Mouse (Mus musculus) limb, embryonic 15.5 days (tissue): ENCODE results near the gene Tnks1bp1. TPM values are rescaled to one million over a fixed set of nuclear protein-coding genes. Genes with fewer than 3 reads are reported as not detected.

Experiments used
- ATAC-seq: fragments of 200-750 bp; cut with Nextera tagmentation; 2 replicates; pipeline ENCODE4 v1.8.0; 2017; ENCODE audit warnings: low read depth, moderate TSS enrichment; ENCODE audit not compliant: insufficient number of reproducible peaks, low FRiP score, low TSS enrichment
- H3K27ac ChIP-seq: fragments of 300-500 bp; sonication (generic); 2 replicates; pipeline ENCODE4 v1.5.1; 2015; ENCODE audit warnings: moderate library complexity, mild to moderate bottlenecking, inconsistent platforms
- H3K27me3 ChIP-seq: fragments of 300-500 bp; sonication (generic); 2 replicates; pipeline ENCODE4 v1.6.1; 2015; ENCODE audit warnings: inconsistent platforms
- H3K36me3 ChIP-seq: fragments of 300-500 bp; sonication (generic); 2 replicates; pipeline ENCODE4 v1.6.1; 2015; ENCODE audit warnings: inconsistent platforms
- H3K4me1 ChIP-seq: fragments of 300-500 bp; sonication (generic); 2 replicates; pipeline ENCODE4 v1.6.1; 2015; ENCODE audit warnings: inconsistent platforms
- H3K4me2 ChIP-seq: fragments of 300-500 bp; sonication (generic); 2 replicates; pipeline ENCODE4 v1.6.1; 2015; ENCODE audit warnings: mild to moderate bottlenecking, inconsistent platforms
- H3K4me3 ChIP-seq: fragments of 300-500 bp; sonication (generic); 2 replicates; pipeline ENCODE4 v1.5.1; 2015; ENCODE audit warnings: mild to moderate bottlenecking, inconsistent platforms
- H3K9ac ChIP-seq: fragments of 300-500 bp; sonication (generic); 2 replicates; pipeline ENCODE4 v1.6.1; 2015; ENCODE audit warnings: inconsistent platforms
- H3K9me3 ChIP-seq: fragments of 300-500 bp; sonication (generic); 2 replicates; pipeline ENCODE4 v1.6.1; 2016; ENCODE audit warnings: inconsistent platforms
- WGBS: fragments of 180-500 bp; shearing (Covaris S2); methylation state at CpG from one replicate; pipeline ENCODE4 v1.1.7; 2015; 5-methylcytosine and 5-hydroxymethylcytosine counted together
- polyA plus RNA-seq: library from polyadenylated mRNA; unstranded; fragments of >200 nt; fragmentation: Nextera tagmentation; extraction: Ambion mirVana; gene quantifications from 2 replicates; pipeline ENCODE4 v1.2.1, GENCODE M21; 2015

The Tnks1bp1 gene
- polyA plus RNA-seq, 1 experiment from 2014 or later, result 74.1 TPM

- Histone ChIP-seq H3K27ac (no peak overlapping the region), H3K4me3 (no peak overlapping the region), H3K9ac (no peak overlapping the region), H3K27me3 (no peaks in the 10 kb centered on the region), H3K9me3 (no peaks in the 10 kb centered on the region), H3K4me2 (no peak overlapping the region), H3K4me1 (no peaks in the 10 kb centered on the region), H3K36me3 (no peaks in the 10 kb centered on the region)
- WGBS, result 19% methylated on average over 3 of the region's 3 CpGs
- no peak for ATAC-seq
Observed at GRCm38 (mm10) chr2:85014588-85014982, 33.2 kb upstream of the Tnks1bp1 start.

- H3K27me3 ChIP-seq, result no peaks in the 10 kb centered on the region
- H3K4me1 ChIP-seq, result no peaks in the 10 kb centered on the region
- no peaks in the 10 kb centered on the region for H3K9me3 ChIP-seq
- H3K36me3 ChIP-seq, result no peaks in the 10 kb centered on the region
- H3K4me2 ChIP-seq, result no peak overlapping the region
- no peak for ATAC-seq
- H3K4me3 ChIP-seq, result no peak overlapping the region
- H3K9ac ChIP-seq, result no peak overlapping the region
- WGBS, result 15% methylated on average over 4 of the region's 4 CpGs
- H3K27ac ChIP-seq, result no peak overlapping the region
Observed at GRCm38 (mm10) chr2:85022043-85022442, 25.8 kb upstream of the Tnks1bp1 start.

GRCm38 (mm10) chr2:85026178-85026577 is 21.6 kb upstream of the Tnks1bp1 start:
- Histone ChIP-seq H3K4me1 (no peaks in the 10 kb centered on the region), H3K27ac (no peak overlapping the region), H3K9ac (no peak overlapping the region), H3K4me3 (no peak overlapping the region), H3K4me2 (no peak overlapping the region), H3K36me3 (no peaks in the 10 kb centered on the region), H3K27me3 (no peaks in the 10 kb centered on the region), H3K9me3 (no peaks in the 10 kb centered on the region)
- 77% methylated on average over 3 of the region's 3 CpGs for WGBS
- ATAC-seq, result no peak

- ATAC-seq, result no peak
- no peaks in the 10 kb centered on the region for H3K4me1 ChIP-seq
- H3K36me3 ChIP-seq, result no peaks in the 10 kb centered on the region
- WGBS, result 71% methylated on average over 5 of the region's 5 CpGs
- H3K4me3 ChIP-seq, result no peak overlapping the region
- no peak overlapping the region for H3K9ac ChIP-seq
- no peaks in the 10 kb centered on the region for H3K27me3 ChIP-seq
- H3K9me3 ChIP-seq, result no peaks in the 10 kb centered on the region
- no peak overlapping the region for H3K4me2 ChIP-seq
- no peak overlapping the region for H3K27ac ChIP-seq
Observed at GRCm38 (mm10) chr2:85027281-85027680, 20.5 kb upstream of the Tnks1bp1 start.

- ATAC-seq, result no peak
- Histone ChIP-seq H3K27ac (no peak overlapping the region), H3K4me1 (no peaks in the 10 kb centered on the region), H3K9ac (no peak overlapping the region), H3K4me2 (no peak overlapping the region), H3K9me3 (no peaks in the 10 kb centered on the region), H3K4me3 (no peak overlapping the region), H3K36me3 (no peaks in the 10 kb centered on the region), H3K27me3 (no peaks in the 10 kb centered on the region)
- WGBS, result 26% methylated on average over 6 of the region's 6 CpGs
Observed at GRCm38 (mm10) chr2:85029897-85030296, 17.9 kb upstream of the Tnks1bp1 start.

- no peak for ATAC-seq
- H3K9me3 ChIP-seq, result no peaks in the 10 kb centered on the region
- WGBS, result 49% methylated on average over 6 of the region's 6 CpGs
- no peak overlapping the region for H3K9ac ChIP-seq
- H3K36me3 ChIP-seq, result no peaks in the 10 kb centered on the region
- no peak overlapping the region for H3K4me3 ChIP-seq
- no peaks in the 10 kb centered on the region for H3K4me1 ChIP-seq
- no peak overlapping the region for H3K4me2 ChIP-seq
- H3K27ac ChIP-seq, result no peak overlapping the region
- H3K27me3 ChIP-seq, result no peaks in the 10 kb centered on the region
Observed at GRCm38 (mm10) chr2:85030989-85031388, 16.8 kb upstream of the Tnks1bp1 start.

GRCm38 (mm10) chr2:85033121-85033520 is 14.7 kb upstream of the Tnks1bp1 start:
- H3K4me3 ChIP-seq, result no peak overlapping the region
- H3K9me3 ChIP-seq, result no peaks in the 10 kb centered on the region
- H3K27me3 ChIP-seq, result no peaks in the 10 kb centered on the region
- ATAC-seq, result no peak
- H3K4me1 ChIP-seq, result peaks cover 10% of the 10 kb centered on the region
- WGBS, result 77% methylated on average over 2 of the region's 2 CpGs
- H3K36me3 ChIP-seq, result no peaks in the 10 kb centered on the region
- no peak overlapping the region for H3K27ac ChIP-seq
- H3K9ac ChIP-seq, result no peak overlapping the region
- H3K4me2 ChIP-seq, result no peak overlapping the region

GRCm38 (mm10) chr2:85034169-85034568 is 13.7 kb upstream of the Tnks1bp1 start:
- Histone ChIP-seq H3K9ac (no peak overlapping the region), H3K4me1 (peaks cover 13% of the 10 kb centered on the region), H3K27me3 (no peaks in the 10 kb centered on the region), H3K27ac (no peak overlapping the region), H3K4me3 (no peak overlapping the region), H3K9me3 (no peaks in the 10 kb centered on the region), H3K36me3 (peaks cover under 1% of the 10 kb centered on the region), H3K4me2 (no peak overlapping the region)
- 82% methylated on average over 7 of the region's 7 CpGs for WGBS
- no peak for ATAC-seq

- Histone ChIP-seq H3K9ac (peak overlapping the region; percentile 94), H3K36me3 (peaks cover 25% of the 10 kb centered on the region), H3K9me3 (no peaks in the 10 kb centered on the region), H3K27ac (peak overlapping the region; percentile 89), H3K4me1 (peaks cover 13% of the 10 kb centered on the region), H3K4me2 (peak overlapping the region; percentile 63), H3K4me3 (peak overlapping the region; percentile 82), H3K27me3 (no peaks in the 10 kb centered on the region)
- 2% methylated on average over 11 of the region's 11 CpGs for WGBS
- ATAC-seq, result 0 out of 2 replicates have a peak, but pooled peaks have one; percentile 21
Observed at GRCm38 (mm10) chr2:85036507-85037046, 11.2 kb upstream of the Tnks1bp1 start.

GRCm38 (mm10) chr2:85037047-85038026 is 10.5 kb upstream of the Tnks1bp1 start, which contains the start of the genes Ssrp1 and P2rx3:
Ssrp1 (plus strand) TSS chr2:85037234.
P2rx3 (minus strand) TSS chr2:85037462.
- H3K27ac ChIP-seq, result peak within 1 kb of the TSS; percentile 89
- whole genome bisulfite sequencing, result under 1% methylated on average over 66 of the region's 66 CpGs
- H3K4me3 ChIP-seq, result peak within 1 kb of the TSS; percentile 82
- ATAC-seq, result peak; percentile 92
- no peaks in the 10 kb centered on the region for H3K9me3 ChIP-seq
- peak within 1 kb of the TSS; percentile 94 for H3K9ac ChIP-seq
- peaks cover 32% of the 10 kb centered on the region for H3K36me3 ChIP-seq
- no peaks in the 10 kb centered on the region for H3K27me3 ChIP-seq
- peaks cover 13% of the 10 kb centered on the region for H3K4me1 ChIP-seq
- H3K4me2 ChIP-seq, result peak within 1 kb of the TSS; percentile 63

- Histone ChIP-seq H3K36me3 (peaks cover 42% of the 10 kb centered on the region), H3K4me2 (peak overlapping the region; percentile 63), H3K9me3 (no peaks in the 10 kb centered on the region), H3K9ac (0 out of 2 replicates have a peak overlapping the region, but pooled peaks have one; percentile 94), H3K4me3 (peak overlapping the region; percentile 82), H3K4me1 (peaks cover 13% of the 10 kb centered on the region), H3K27me3 (no peaks in the 10 kb centered on the region), H3K27ac (no peak overlapping the region)
- WGBS, result 83% methylated on average over 13 of the region's 13 CpGs
- ATAC-seq, result no peak
Observed at GRCm38 (mm10) chr2:85038336-85038735, 9.5 kb upstream of the Tnks1bp1 start.

GRCm38 (mm10) chr2:85043623-85044022 is 4.2 kb upstream of the Tnks1bp1 start:
- Histone ChIP-seq H3K9me3 (no peaks in the 10 kb centered on the region), H3K27me3 (no peaks in the 10 kb centered on the region), H3K4me2 (no peak overlapping the region), H3K4me1 (peaks cover 11% of the 10 kb centered on the region), H3K36me3 (peaks cover 80% of the 10 kb centered on the region), H3K4me3 (no peak overlapping the region), H3K9ac (no peak overlapping the region), H3K27ac (no peak overlapping the region)
- WGBS, result 84% methylated on average over 7 of the region's 7 CpGs
- no peak for ATAC-seq
